Comparison of ENCODE assay signal across 7 mouse cellular contexts in genomic region chr10:81543633-81544032, GRCm38 (mm10). TPM values are rescaled to one million over a fixed set of nuclear protein-coding genes. Genes with fewer than 3 reads are reported as not detected.
DNase-seq lines count a peak whose midpoint lies in the region; ATAC-seq and TF ChIP-seq lines count a peak whose summit lies in the region.

No protein-coding gene starts in this region.

- peak overlapping the region; percentile 94 for H3K9ac ChIP-seq in lung, embryonic 14.5 days

- peaks cover 15% of the 10 kb centered on the region for H3K36me3 ChIP-seq in lung, embryonic 14.5 days (ENCODE audit: insufficient read depth)
- peaks cover 45% of the 10 kb centered on the region for H3K36me3 ChIP-seq in forebrain, embryonic 10.5 days (replicated peaks)
- H3K36me3 ChIP-seq in limb, embryonic 10.5 days = peaks cover 44% of the 10 kb centered on the region

- H3K4me2 ChIP-seq in lung, embryonic 14.5 days = peak overlapping the region; percentile 97

- no peak for TF ChIP-seq CTCF in lung, embryonic 14.5 days (IDR thresholded peaks at IDR 0.05; ENCODE audit: low read depth)
- TF ChIP-seq CTCF in olfactory bulb, adult 2 months (IDR thresholded peaks at IDR 0.05; ENCODE audit: insufficient read depth, low read depth, low read length) = no peak

- TF ChIP-seq POLR2A in olfactory bulb, adult 2 months (IDR thresholded peaks at IDR 0.05; ENCODE audit: insufficient read depth, low read depth, low read length) = no peak

- no peaks in the 10 kb centered on the region for H3K9me3 ChIP-seq in lung, embryonic 14.5 days (ENCODE audit: low read depth, low read length)
- H3K9me3 ChIP-seq in forebrain, embryonic 10.5 days = no peaks in the 10 kb centered on the region
- H3K9me3 ChIP-seq in limb, embryonic 10.5 days (replicated peaks) = no peaks in the 10 kb centered on the region

- DNase-seq in lung, embryonic 14.5 days = no peak
- DNase-seq in lung, postnatal 10 days = no peak
- no peak for DNase-seq in forebrain, embryonic 10.5 days (ENCODE audit: extremely low spot score, low spot score)
- DNase-seq in limb, embryonic 10.5 days (ENCODE audit: low spot score) = no peak
- no peak for DNase-seq in frontal cortex, postnatal 25 days (ENCODE audit: low spot score in 2 of 2)
- DNase-seq in left cerebral cortex, adult 8-10 months (ENCODE audit: low spot score in 2 of 2) = no peak

- H3K4me3 ChIP-seq in lung, embryonic 14.5 days (ENCODE audit: low read depth, low read length) = peak overlapping the region; percentile 94
- peak overlapping the region; percentile 97 for H3K4me3 ChIP-seq in forebrain, embryonic 10.5 days
- peak overlapping the region; percentile 92 for H3K4me3 ChIP-seq in limb, embryonic 10.5 days
- peak overlapping the region; percentile 84 for H3K4me3 ChIP-seq in olfactory bulb, adult 2 months (ENCODE audit: insufficient read depth, low read depth, low read length)

- ATAC-seq in lung, embryonic 14.5 days (ENCODE audit: insufficient read depth) = no peak

- 78% methylated on average over 1 of the region's 1 CpGs for WGBS in lung, embryonic 14.5 days
- WGBS in forebrain, embryonic 10.5 days = 59% methylated on average over 1 of the region's 1 CpGs
- WGBS in limb, embryonic 10.5 days = 84% methylated on average over 1 of the region's 1 CpGs
- WGBS in olfactory bulb, adult 2 months = 39% methylated on average over 1 of the region's 1 CpGs

- H3K27me3 ChIP-seq in lung, embryonic 14.5 days (ENCODE audit: insufficient read depth, low read length) = no peaks in the 10 kb centered on the region
- H3K27me3 ChIP-seq in forebrain, embryonic 10.5 days (ENCODE audit: poor library complexity, severe bottlenecking) = no peaks in the 10 kb centered on the region
- H3K27me3 ChIP-seq in limb, embryonic 10.5 days (ENCODE audit: low read depth, poor library complexity, severe bottlenecking) = no peaks in the 10 kb centered on the region

- H3K4me1 ChIP-seq in lung, embryonic 14.5 days (ENCODE audit: insufficient read depth) = 0 out of 2 replicates have a peak, but pooled peaks cover 8% of the 10 kb centered on the region
- peaks cover 39% of the 10 kb centered on the region for H3K4me1 ChIP-seq in forebrain, embryonic 10.5 days
- H3K4me1 ChIP-seq in limb, embryonic 10.5 days = peaks cover 49% of the 10 kb centered on the region
- H3K4me1 ChIP-seq in olfactory bulb, adult 2 months (ENCODE audit: control insufficient read depth, insufficient read depth, low read length) = peaks cover 41% of the 10 kb centered on the region

- H3K27ac ChIP-seq in lung, embryonic 14.5 days (ENCODE audit: low read depth) = no peak overlapping the region
- H3K27ac ChIP-seq in forebrain, embryonic 10.5 days = peak overlapping the region; percentile 94
- H3K27ac ChIP-seq in limb, embryonic 10.5 days = peak overlapping the region; percentile 94
- H3K27ac ChIP-seq in olfactory bulb, adult 2 months (ENCODE audit: insufficient read depth, low read depth, low read length) = no peak overlapping the region

RNA-seq across cellular contexts. Expression of gene Gna11, which starts 1.4 kb away (rescaled TPM):
- polyA plus RNA-seq in lung, embryonic 14.5 days (2014; fragmentation: Nextera tagmentation; extraction: Ambion mirVana) = 81.2 and 88.2 TPM in 2 replicates
- 73.4 and 77.2 TPM in 2 replicates for polyA plus RNA-seq in forebrain, embryonic 10.5 days (2016; fragmentation: Nextera tagmentation; extraction: Ambion mirVana)
- 88.5 and 91.5 TPM in 2 replicates for polyA plus RNA-seq in limb, embryonic 10.5 days (2016; fragmentation: Nextera tagmentation; extraction: Ambion mirVana)
- not detected in 2 replicates for polyA plus RNA-seq in olfactory bulb, adult 2 months (2012; ENCODE audit: insufficient read depth, insufficient read length, low replicate concordance, missing spikeins)
- 100 to 1,000 TPM in 3 of 4 experiments, 10 to 100 TPM in 1; 99.3 to 110 (median 101) TPM for total RNA-seq in left cerebral cortex, adult 8-10 months (2022)

RNA-seq across cellular contexts. Expression of gene Aes, which starts 15.7 kb away (rescaled TPM):
- 360 and 404 TPM in 2 replicates for polyA plus RNA-seq in lung, embryonic 14.5 days (2014; fragmentation: Nextera tagmentation; extraction: Ambion mirVana)
- 276 and 283 TPM in 2 replicates for polyA plus RNA-seq in forebrain, embryonic 10.5 days (2016; fragmentation: Nextera tagmentation; extraction: Ambion mirVana)
- 337 and 432 TPM in 2 replicates for polyA plus RNA-seq in limb, embryonic 10.5 days (2016; fragmentation: Nextera tagmentation; extraction: Ambion mirVana)
- 1,500 TPM in 1 of 2 replicates, not detected in the other for polyA plus RNA-seq in olfactory bulb, adult 2 months (2012; ENCODE audit: insufficient read depth, insufficient read length, low replicate concordance, missing spikeins)
- total RNA-seq in left cerebral cortex, adult 8-10 months (2022) = 100 to 1,000 TPM; 719 to 760 (median 743) TPM

RNA-seq across cellular contexts. Expression of gene Gna15, which starts 19.6 kb away (rescaled TPM):
- 1.1 and 1.7 TPM in 2 replicates for polyA plus RNA-seq in lung, embryonic 14.5 days (2014; fragmentation: Nextera tagmentation; extraction: Ambion mirVana)
- 0.84 and 1.1 TPM in 2 replicates for polyA plus RNA-seq in forebrain, embryonic 10.5 days (2016; fragmentation: Nextera tagmentation; extraction: Ambion mirVana)
- 0.80 and 2.0 TPM in 2 replicates for polyA plus RNA-seq in limb, embryonic 10.5 days (2016; fragmentation: Nextera tagmentation; extraction: Ambion mirVana)
- polyA plus RNA-seq in olfactory bulb, adult 2 months (2012; ENCODE audit: insufficient read depth, insufficient read length, low replicate concordance, missing spikeins) = not detected in 2 replicates
- total RNA-seq in left cerebral cortex, adult 8-10 months (2022) = 1 to 10 TPM; 3.4 to 6.1 (median 5.3) TPM

RNA-seq across cellular contexts. Expression of gene Tle2, which starts 30.7 kb away (rescaled TPM):
- 27.5 and 32.5 TPM in 2 replicates for polyA plus RNA-seq in lung, embryonic 14.5 days (2014; fragmentation: Nextera tagmentation; extraction: Ambion mirVana)
- polyA plus RNA-seq in forebrain, embryonic 10.5 days (2016; fragmentation: Nextera tagmentation; extraction: Ambion mirVana) = 4.1 and 4.3 TPM in 2 replicates
- polyA plus RNA-seq in limb, embryonic 10.5 days (2016; fragmentation: Nextera tagmentation; extraction: Ambion mirVana) = 17.1 and 28.2 TPM in 2 replicates
- not detected in 2 replicates for polyA plus RNA-seq in olfactory bulb, adult 2 months (2012; ENCODE audit: insufficient read depth, insufficient read length, low replicate concordance, missing spikeins)
- total RNA-seq in left cerebral cortex, adult 8-10 months (2022) = 10 to 100 TPM; 36.2 to 42.3 (median 39.2) TPM

RNA-seq across cellular contexts. Expression of gene S1pr4, which starts 43.7 kb away (rescaled TPM):
- polyA plus RNA-seq in lung, embryonic 14.5 days (2014; fragmentation: Nextera tagmentation; extraction: Ambion mirVana) = 1.3 and 1.7 TPM in 2 replicates
- polyA plus RNA-seq in forebrain, embryonic 10.5 days (2016; fragmentation: Nextera tagmentation; extraction: Ambion mirVana) = 0.32 and 0.33 TPM in 2 replicates
- 0.34 and 0.39 TPM in 2 replicates for polyA plus RNA-seq in limb, embryonic 10.5 days (2016; fragmentation: Nextera tagmentation; extraction: Ambion mirVana)
- not detected in 2 replicates for polyA plus RNA-seq in olfactory bulb, adult 2 months (2012; ENCODE audit: insufficient read depth, insufficient read length, low replicate concordance, missing spikeins)
- total RNA-seq in left cerebral cortex, adult 8-10 months (2022) = 1 to 10 TPM in 2 of 4 experiments, under 1 TPM in 2; 0.41 to 1.2 (median 0.89) TPM

Comparison
In these comparisons a context has a peak if more than half of its experiments do, and no peak if none do; other contexts are left out.
1. H3K27ac ChIP-seq: peak in forebrain, embryonic 10.5 days (single experiment) and limb, embryonic 10.5 days (single experiment); none in lung, embryonic 14.5 days (single experiment) and olfactory bulb, adult 2 months (single experiment).
2. Peak in every context shown above with its lines, with median percentiles within 50 percentile points of each other: H3K4me3 ChIP-seq.